Mouse (Mus musculus) midbrain, postnatal 0 days (tissue): ENCODE data around the gene Dscam. TPM values are rescaled to one million over a fixed set of nuclear protein-coding genes. Genes with fewer than 3 reads are reported as not detected.

ENCODE experiments used
- ATAC-seq: fragments of 200-750 bp; cut with Nextera tagmentation; 2 replicates; pipeline ENCODE4 v1.8.0; 2017; ENCODE audit warnings: moderate number of reproducible peaks, mild to moderate bottlenecking, moderate TSS enrichment, moderate library complexity; ENCODE audit not compliant: low FRiP score
- DNase-seq: peaks from one replicate; pipeline ENCODE4 v3.0.0-alpha.2; 2015; ENCODE audit warnings: low spot score
- H3K27ac ChIP-seq: fragments of 300-500 bp; sonication (generic); 2 replicates; pipeline ENCODE4 v1.5.1; 2014; ENCODE audit warnings: low read depth, mild to moderate bottlenecking, low read length, mixed read lengths
- H3K27me3 ChIP-seq: fragments of 300-500 bp; sonication (generic); 2 replicates; pipeline ENCODE4 v1.6.1; 2014; ENCODE audit warnings: low read length, control low read depth, mixed read lengths; ENCODE audit not compliant: insufficient read depth
- H3K36me3 ChIP-seq: fragments of 300-500 bp; sonication (generic); 2 replicates; pipeline ENCODE4 v1.6.1; 2014; ENCODE audit warnings: low read length, control low read depth, mixed read lengths; ENCODE audit not compliant: insufficient read depth
- H3K4me1 ChIP-seq: fragments of 300-500 bp; sonication (generic); 2 replicates; pipeline ENCODE4 v1.6.1; 2014; ENCODE audit warnings: mild to moderate bottlenecking, control low read depth, antibody characterized with exemption, low read length, mixed read lengths; ENCODE audit not compliant: insufficient read depth
- H3K4me2 ChIP-seq: fragments of 300-500 bp; sonication (generic); 2 replicates; pipeline ENCODE4 v1.6.1; 2014; ENCODE audit warnings: low read depth, mild to moderate bottlenecking, low read length, mixed read lengths; ENCODE audit not compliant: poor library complexity, severe bottlenecking
- H3K4me3 ChIP-seq: fragments of 300-500 bp; sonication (generic); 2 replicates; pipeline ENCODE4 v1.5.1; 2014; ENCODE audit warnings: low read depth, mild to moderate bottlenecking, low read length, moderate library complexity
- H3K9ac ChIP-seq: fragments of 300-500 bp; sonication (generic); replicated peaks from 2 replicates; pipeline ENCODE4 v1.6.1; 2014; ENCODE audit warnings: mild to moderate bottlenecking, low read length, moderate library complexity, mixed read lengths; ENCODE audit not compliant: poor library complexity, severe bottlenecking
- H3K9me3 ChIP-seq: fragments of 300-500 bp; sonication (generic); 2 replicates; pipeline ENCODE4 v1.6.1; 2016; ENCODE audit warnings: low read length, control low read depth
- CTCF ChIP-seq: IDR thresholded peaks from 2 replicates; pipeline ENCODE4 v1.5.1; 2016; ENCODE audit warnings: antibody characterized with exemption, mild to moderate bottlenecking
- WGBS: fragments of 180-500 bp; shearing (Covaris S2); extraction: QIAGEN DNeasy Blood & Tissue Kit; methylation state at CpG from one replicate; pipeline ENCODE4 v1.1.7; 2014; 5-methylcytosine and 5-hydroxymethylcytosine counted together
- polyA plus RNA-seq: library from polyadenylated mRNA; unstranded; fragments of >200 nt; fragmentation: Nextera tagmentation; extraction: Ambion mirVana; gene quantifications from 2 replicates; pipeline ENCODE4 v1.2.1, GENCODE M21; 2015
- total RNA-seq: library from RNA; depleted of rRNA; stranded (reverse); fragments of >200 nt; gene quantifications from 2 replicates; pipeline ENCODE4 v1.2.3, GENCODE M21; 2014

Gene Dscam
- total and polyA plus RNA-seq, 2 experiments from 2014 or later = 15.1 to 64.6 TPM

GRCm38 (mm10) chr16:96806298-96806697 is 364.3 kb downstream of the Dscam start:
- DNase-seq (peak; percentile 66), ATAC-seq (no peak; the same call in 1 of the 2 replicates)
- Histone ChIP-seq H3K36me3 (no peaks in the 10 kb centered on the region), H3K27ac (no peak overlapping the region), H3K4me1 (no peaks in the 10 kb centered on the region), H3K27me3 (no peaks in the 10 kb centered on the region), H3K4me2 (no peak overlapping the region), H3K4me3 (no peak overlapping the region), H3K9ac (no peak overlapping the region), H3K9me3 (no peaks in the 10 kb centered on the region)
- TF ChIP-seq CTCF = no peak
- 88% methylated on average over 1 of the region's 1 CpGs for WGBS

GRCm38 (mm10) chr16:96802636-96803035 is 367.9 kb downstream of the Dscam start:
- TF ChIP-seq CTCF = no peak
- Histone ChIP-seq H3K36me3 (peaks cover 9% of the 10 kb centered on the region; the same call in 1 of the 2 replicates), H3K27me3 (no peaks in the 10 kb centered on the region), H3K9me3 (no peaks in the 10 kb centered on the region), H3K27ac (no peak overlapping the region), H3K4me2 (no peak overlapping the region), H3K9ac (no peak overlapping the region), H3K4me1 (no peaks in the 10 kb centered on the region), H3K4me3 (no peak overlapping the region)
- DNase-seq = peak; percentile 76
- whole genome bisulfite sequencing = 65% methylated on average over 2 of the region's 2 CpGs
- ATAC-seq = no peak

- Histone ChIP-seq H3K4me1 (no peaks in the 10 kb centered on the region), H3K36me3 (peaks cover 9% of the 10 kb centered on the region; the same call in 1 of the 2 replicates), H3K9me3 (no peaks in the 10 kb centered on the region), H3K4me3 (no peak overlapping the region), H3K9ac (no peak overlapping the region), H3K27me3 (no peaks in the 10 kb centered on the region), H3K27ac (no peak overlapping the region), H3K4me2 (no peak overlapping the region)
- DNase-seq (peak; percentile 26), ATAC-seq (no peak)
- no peak for TF ChIP-seq CTCF
- 94% methylated on average over 1 of the region's 1 CpGs for WGBS
Measured at GRCm38 (mm10) chr16:96801650-96802237, 368.8 kb downstream of the Dscam start.

DNA sequence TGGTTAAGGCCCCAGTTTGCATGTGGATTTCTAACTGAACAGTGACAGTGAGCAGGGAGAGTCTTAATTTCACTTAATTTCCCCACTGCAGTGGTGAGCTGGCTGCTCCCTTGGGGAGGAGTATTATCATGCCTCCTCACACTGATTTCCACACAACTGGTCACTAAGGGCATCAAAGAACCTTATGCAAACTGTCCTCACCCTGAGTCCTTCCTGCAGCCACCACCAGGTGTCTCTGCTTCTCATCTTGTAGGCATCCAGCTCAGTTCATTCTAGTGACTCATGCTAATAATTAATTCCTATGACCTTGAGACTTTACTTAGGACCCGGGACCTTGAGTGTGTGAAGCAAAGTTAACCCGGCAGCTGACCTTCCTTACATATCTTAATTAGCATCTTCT is 375.1 kb downstream of the Dscam start:
- peak; percentile 47 for DNase-seq
- 0 out of 2 replicates have a peak, but pooled peaks cover 6% of the 10 kb centered on the region for H3K36me3 ChIP-seq
- H3K9me3 ChIP-seq = no peaks in the 10 kb centered on the region
- 52% methylated on average over 2 of the region's 2 CpGs for WGBS
- no peaks in the 10 kb centered on the region for H3K4me1 ChIP-seq
- no peak overlapping the region for H3K27ac ChIP-seq
- no peak overlapping the region for H3K4me3 ChIP-seq
- H3K9ac ChIP-seq = no peak overlapping the region
- ATAC-seq = no peak
- TF ChIP-seq CTCF = peak; percentile 78
- H3K27me3 ChIP-seq = no peaks in the 10 kb centered on the region
- H3K4me2 ChIP-seq = no peak overlapping the region

DNA sequence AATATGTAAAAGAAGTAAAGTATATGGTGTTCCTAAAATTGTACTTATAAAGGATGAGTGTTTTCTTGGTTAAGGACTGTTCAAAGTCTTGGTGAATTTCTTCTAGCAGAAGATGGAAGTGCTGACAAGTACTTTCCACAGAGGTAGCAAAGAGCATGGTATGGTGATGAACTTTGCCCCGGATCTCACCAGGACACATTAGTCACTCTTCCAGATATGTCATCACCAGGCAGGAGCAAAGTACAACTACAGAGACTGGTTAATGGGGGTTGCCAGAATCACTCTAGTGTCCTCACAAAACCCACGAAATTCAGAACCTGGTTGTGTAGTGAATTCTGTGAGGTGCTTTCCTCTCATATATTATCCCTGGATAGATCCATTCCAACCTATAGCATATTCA is 379.2 kb downstream of the Dscam start:
- H3K4me2 ChIP-seq = no peak overlapping the region
- H3K4me3 ChIP-seq = no peak overlapping the region
- H3K27me3 ChIP-seq = no peaks in the 10 kb centered on the region
- 77% methylated on average over 2 of the region's 2 CpGs for WGBS
- ATAC-seq = no peak
- no peak overlapping the region for H3K9ac ChIP-seq
- no peak for DNase-seq
- peaks cover 6% of the 10 kb centered on the region; the same call in 1 of the 2 replicates for H3K4me1 ChIP-seq
- no peak overlapping the region for H3K27ac ChIP-seq
- H3K36me3 ChIP-seq = no peaks in the 10 kb centered on the region
- no peaks in the 10 kb centered on the region for H3K9me3 ChIP-seq
- TF ChIP-seq CTCF = no peak

DNA sequence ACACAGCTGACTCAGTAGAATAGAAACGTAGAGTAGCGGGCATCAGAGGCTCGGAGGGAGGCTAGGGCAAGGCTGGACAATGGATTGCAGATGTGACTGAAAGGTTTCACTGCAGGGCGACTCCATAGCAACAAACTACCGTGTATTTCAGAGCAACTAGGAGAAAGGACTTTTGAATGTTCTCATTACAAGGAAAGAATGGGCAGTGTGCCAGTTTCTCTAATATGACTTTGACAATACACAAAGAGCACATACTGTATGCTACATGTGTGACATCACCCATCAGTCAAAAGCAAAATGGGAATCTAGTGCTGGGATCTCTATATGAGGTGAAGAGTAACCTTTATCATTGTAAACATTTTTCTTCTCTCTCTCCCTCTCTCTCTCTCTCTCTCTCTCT is 382.3 kb downstream of the Dscam start:
- ATAC-seq = no peak
- Histone ChIP-seq H3K4me3 (no peak overlapping the region), H3K36me3 (no peaks in the 10 kb centered on the region), H3K4me2 (no peak overlapping the region), H3K27ac (no peak overlapping the region), H3K9me3 (no peaks in the 10 kb centered on the region), H3K9ac (no peak overlapping the region), H3K27me3 (no peaks in the 10 kb centered on the region), H3K4me1 (peaks cover 6% of the 10 kb centered on the region; the same call in 1 of the 2 replicates)
- TF ChIP-seq CTCF = no peak
- DNase-seq = peak; percentile 35
- 33% methylated on average over 5 of the region's 5 CpGs for WGBS
